Mouse (Mus musculus): ENCODE measurements around the gene Aatk.
A peak's percentile ranks its signal among the peaks of the same experiment; 100 is the strongest.

Gene Aatk

DNA sequence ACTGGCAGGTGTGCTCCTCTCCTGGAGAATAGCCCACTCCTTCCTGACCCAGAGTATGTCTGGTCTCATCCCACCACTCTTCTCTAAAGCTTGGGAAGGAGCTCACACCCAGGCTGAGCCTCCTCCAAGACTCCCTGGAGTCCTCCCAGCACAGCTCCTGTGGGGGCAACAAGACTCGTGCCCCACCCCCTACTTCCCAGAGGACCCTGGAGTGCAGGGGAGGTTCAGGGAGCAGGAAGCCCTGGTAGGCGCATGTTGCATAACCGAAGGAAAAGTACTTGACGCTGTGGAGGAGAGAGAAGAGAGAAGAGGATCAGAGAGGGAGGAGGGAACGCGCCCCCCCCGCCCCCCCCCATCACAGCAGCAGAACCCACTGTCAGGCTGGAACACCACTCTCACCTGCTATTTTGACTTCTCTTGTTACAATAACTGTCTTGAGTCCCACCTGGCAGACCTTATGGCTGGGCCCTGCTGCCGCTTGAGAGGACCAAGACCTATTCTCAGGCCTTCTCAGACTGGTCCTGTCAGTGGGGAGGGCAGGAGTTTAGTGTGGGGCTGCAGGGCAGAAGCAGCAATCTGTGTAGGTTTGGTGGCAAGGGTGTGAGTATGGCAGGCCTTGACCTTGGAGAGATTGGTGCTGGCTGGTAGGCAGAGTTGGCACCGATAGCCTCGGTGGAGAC, 56.2 kb downstream of the Aatk start:
- no peak for DNase-seq (ENCODE audit: low read depth, low spot score)

DNA sequence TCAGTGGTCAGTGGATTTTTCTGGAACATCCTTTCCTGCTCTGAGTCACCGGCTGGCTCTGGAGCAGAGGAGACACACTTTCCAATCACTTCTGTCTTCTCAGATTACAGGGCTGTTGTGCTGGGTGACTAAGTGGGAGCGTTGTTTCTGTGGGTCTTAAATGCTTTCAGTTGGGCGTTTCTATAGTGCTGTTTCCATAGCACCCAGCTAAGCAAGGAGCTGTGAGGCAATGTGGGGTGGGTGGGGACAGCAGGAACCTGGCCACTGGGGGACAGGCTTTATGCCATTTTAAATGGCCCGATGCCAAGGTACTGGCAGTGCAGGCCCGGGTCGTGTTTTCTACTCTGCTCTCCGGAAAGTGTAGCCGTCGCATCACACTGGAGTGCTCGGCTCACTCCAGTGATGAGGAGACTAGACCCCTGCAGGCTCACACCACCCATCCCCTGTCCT, 57.8 kb downstream of the Aatk start:
- DNase-seq (ENCODE audit: low read depth, low spot score) = peak; percentile 55

DNA sequence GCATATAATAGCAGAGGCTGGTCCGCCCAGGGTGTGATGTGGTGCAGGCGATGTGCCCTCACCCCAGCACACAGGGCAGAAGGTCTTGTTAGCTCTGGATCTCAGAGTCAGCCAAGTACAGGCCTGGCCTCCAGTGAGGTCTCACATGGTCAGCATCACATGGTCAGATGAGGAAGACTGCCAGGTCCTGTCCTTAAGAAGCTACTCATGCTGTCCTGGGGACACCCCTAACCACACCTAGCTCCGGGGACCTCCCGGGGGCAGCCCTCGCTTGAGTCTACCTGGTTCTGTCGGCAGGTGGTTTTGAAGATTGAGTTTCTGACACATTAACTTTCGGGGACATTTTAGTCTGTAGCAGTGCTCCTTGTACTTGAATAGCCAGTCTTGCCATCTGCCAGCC, 58.6 kb downstream of the Aatk start:
- peak; percentile 88 for DNase-seq (ENCODE audit: low read depth, low spot score)

DNA sequence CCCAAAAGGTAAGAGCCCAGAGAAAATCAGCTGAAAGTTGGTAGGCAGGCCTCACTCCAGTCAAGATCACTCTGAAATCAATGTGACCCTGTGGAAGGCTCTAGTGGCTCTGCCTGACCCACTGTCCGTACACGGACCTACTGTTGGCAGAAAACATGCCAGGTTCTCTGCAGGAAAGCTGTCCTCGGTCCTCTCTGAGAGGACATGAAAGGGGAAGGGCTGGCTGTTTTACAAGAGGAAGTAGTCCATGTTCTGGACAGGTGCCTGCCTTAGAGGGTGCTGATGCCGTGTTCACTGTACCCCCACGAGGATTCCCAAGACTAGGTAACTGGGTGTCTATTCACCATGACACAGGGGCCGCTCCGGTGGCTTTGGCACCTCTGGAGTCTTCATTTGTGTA, 59.1 kb downstream of the Aatk start:
- DNase-seq (ENCODE audit: low read depth, low spot score) = no peak

DNA sequence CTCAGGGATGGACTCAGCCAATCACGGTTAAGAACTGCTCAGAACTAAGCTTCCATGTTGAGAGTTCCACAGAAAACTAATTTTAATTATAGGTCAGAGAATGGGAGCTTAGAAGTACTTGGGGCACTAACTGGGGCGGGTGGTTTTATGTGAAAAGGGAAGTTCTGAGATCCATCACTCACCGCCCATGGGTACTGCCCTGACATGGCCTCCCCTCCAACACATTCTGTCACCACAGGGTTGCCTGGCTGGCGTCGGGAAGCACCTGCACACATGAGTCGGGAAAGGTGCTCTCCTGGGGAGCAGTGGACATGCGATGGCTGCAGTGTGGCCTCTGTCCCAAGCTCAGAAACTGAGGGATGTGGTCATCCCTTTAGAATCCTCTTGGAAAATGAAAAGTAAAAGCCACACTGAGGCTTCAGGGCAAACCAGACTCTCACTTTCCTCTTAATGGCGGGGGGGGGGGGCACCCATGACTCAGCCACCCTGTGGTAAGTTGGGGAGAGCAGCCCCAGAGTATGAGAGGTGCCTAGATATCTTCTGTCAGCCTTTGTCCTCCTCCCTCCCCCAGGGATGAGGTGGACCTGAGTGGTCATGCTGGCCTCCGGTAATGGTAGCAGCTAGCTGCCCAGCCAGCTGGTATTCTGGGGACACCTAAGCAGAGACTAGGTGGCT, 60.1 kb downstream of the Aatk start:
- DNase-seq (ENCODE audit: low read depth, low spot score) = no peak

DNA sequence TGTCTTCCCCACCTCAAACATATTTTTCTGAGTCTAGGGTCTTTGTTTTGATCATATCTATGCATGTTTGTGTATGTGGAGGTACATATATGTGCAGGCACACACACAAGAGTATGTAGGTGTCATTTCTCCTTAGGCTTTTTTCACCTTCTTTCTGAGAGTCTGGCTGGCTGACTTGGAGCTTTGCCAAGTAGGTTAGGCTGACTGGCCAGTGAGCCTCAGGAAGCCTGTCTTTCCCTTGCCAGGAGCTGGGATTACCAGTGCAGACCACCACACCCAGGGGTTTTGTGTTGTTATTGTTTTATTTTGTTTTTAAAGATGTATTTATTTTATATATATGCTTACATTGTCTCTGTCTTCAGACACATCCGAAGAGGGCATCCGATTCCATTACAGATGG, 63.8 kb downstream of the Aatk start:
- DNase-seq (ENCODE audit: low read depth, low spot score) = no peak

DNA sequence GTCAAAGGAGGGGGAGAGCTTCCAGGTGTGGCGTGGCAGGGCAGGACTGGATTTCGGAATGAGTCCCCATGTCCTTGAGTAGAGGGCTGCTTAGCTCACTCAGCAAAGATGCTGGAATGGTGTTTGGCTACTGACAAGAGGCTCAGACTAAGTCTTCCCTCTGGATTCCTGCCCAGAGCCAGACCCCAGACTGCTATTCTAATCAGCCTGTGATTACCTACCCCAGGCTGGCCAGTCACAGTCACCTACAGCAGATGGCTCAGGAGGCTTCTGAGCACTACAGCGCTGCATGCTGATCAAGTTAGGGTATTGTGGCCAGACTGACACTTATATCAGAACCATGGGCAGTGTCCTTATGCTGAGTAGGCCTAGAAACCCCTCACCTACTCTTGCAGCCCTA, 64.7 kb downstream of the Aatk start:
- DNase-seq (ENCODE audit: low read depth, low spot score) = no peak

DNA sequence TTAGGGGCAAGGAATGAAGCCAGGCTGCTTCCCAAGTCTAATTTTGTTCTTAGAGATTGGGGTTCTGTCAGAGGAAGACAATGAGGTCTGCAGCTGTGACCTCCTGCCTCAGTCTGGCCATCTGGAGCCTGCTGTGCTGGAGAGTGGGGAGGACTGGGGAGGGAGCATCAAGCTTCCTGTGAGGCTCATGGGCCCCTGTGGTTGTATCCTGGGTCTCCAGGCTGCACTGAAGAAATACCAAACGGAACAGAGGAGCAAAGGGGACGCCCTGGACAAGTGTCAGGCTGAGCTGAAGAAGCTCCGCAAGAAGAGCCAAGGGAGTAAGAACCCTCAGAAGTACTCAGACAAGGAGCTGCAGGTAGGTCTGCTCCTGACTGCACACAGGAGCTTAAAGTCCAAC, 65.2 kb downstream of the Aatk start:
- DNase-seq (ENCODE audit: low read depth, low spot score) = no peak

DNA sequence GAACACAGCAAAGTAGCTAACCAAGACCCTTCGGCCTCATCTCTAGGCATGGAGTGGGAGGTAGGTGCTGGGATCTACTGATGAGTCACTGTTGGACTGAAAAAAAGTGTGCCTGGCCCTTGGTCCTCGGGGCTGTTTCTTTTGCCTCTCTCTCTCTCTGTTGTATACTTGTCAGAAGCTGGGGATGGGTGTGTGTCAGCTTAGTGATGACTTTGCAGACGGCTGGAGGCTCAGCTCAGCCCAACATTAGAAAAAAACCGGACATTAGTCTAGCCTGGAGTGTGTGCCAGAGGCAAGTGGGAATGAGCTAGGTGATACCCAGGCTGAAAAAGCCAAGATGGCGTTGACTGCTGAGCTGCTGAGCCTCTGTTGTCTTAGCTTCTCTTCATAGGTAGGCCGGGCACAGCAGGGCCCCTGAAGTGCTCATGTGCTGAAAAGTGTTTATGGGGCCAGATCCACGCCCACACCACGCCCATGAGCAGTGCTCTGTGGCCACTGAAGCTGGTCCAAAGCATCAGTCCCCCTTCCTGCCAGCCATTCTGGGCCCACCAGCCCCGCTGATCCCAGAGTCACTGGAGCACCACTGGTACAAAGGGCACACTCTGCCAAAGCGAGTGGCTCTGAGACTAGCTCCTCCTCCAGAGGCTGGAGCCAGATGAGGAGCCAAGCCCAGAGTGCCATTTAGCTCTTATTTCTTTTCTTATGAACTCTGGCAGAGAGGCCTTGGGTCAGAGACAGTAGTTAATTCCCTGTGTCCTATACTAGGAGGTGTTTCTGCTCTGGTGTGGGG, 67.2 kb downstream of the Aatk start:
- DNase-seq (ENCODE audit: low read depth, low spot score) = no peak

DNA sequence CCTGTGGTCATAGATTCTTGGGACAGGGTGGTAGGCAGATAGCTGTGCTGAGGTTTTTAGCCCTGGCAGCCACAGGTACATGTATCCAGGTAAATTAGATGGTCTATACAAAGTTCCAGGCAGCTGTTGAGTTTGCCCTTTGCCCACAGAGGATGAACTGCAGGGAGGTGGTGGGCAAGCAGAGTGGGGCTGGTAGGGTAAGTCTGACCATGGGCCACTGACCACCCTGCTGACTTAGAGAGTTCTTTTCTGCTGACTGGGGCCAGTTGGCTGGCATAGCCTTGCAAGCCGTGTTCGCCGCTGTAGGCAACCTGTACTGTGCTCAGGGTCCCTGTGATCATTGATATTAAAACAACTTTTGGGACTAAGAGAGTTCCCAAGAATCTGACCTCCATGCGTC, 68.3 kb downstream of the Aatk start:
- DNase-seq (ENCODE audit: low read depth, low spot score) = no peak

DNA sequence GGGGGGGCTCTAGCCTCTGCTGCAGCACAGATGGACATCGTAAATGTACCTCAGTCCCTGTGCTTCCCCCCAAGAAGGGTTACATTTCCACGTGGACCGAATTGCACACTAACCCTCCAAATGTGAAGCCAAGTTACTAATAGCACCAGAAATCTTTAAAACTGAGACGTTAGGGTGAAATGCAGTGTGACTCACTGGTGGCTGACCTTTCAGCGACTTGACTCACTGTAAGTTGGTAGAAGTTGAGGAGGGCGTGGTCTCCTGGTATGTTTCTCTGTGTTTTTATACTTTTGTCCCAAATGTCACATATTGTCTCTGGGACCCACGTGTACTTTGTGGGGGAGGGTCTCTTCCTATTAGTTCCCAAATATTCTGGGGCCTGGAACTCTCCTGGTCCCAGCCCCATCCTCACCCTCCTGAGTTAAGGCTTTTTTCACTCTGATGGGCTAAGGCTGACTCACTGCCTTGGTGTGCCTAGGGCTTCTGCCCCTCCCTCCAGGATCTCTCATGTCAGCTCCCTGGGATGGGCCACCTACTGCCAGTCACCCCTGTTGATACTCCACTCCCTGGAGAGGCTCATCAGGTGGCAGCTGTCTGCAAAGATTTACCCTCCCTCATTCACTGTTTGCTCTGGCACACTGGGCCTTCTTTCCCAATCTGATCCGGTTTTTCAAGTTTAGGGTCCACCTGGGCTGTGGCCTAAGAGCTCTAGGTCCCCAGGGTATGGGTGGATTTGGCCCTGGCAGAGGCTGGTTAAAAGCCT, 71.0 kb downstream of the Aatk start:
- DNase-seq (ENCODE audit: low read depth, low spot score) = no peak

DNA sequence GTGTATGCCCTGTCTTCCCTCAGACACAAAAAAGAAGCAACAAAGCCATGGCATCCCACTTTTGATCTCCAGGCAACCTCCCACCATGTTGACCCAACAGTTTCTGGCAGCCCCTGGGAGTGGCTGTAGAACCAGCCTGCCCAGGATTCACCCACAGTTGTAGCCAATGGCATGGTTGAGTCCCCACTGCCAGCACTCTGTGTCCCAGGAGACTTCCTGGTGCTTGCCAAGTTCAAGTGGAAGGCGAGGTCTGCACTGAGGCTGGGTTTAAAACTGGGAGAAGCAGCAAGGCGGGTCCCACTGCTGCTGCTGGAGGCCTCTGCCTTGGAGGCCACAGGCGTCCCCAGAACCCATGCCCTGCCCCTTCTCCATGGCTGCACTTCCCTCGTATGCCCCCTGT, 73.2 kb downstream of the Aatk start:
- no peak for DNase-seq (ENCODE audit: low read depth, low spot score)

DNA sequence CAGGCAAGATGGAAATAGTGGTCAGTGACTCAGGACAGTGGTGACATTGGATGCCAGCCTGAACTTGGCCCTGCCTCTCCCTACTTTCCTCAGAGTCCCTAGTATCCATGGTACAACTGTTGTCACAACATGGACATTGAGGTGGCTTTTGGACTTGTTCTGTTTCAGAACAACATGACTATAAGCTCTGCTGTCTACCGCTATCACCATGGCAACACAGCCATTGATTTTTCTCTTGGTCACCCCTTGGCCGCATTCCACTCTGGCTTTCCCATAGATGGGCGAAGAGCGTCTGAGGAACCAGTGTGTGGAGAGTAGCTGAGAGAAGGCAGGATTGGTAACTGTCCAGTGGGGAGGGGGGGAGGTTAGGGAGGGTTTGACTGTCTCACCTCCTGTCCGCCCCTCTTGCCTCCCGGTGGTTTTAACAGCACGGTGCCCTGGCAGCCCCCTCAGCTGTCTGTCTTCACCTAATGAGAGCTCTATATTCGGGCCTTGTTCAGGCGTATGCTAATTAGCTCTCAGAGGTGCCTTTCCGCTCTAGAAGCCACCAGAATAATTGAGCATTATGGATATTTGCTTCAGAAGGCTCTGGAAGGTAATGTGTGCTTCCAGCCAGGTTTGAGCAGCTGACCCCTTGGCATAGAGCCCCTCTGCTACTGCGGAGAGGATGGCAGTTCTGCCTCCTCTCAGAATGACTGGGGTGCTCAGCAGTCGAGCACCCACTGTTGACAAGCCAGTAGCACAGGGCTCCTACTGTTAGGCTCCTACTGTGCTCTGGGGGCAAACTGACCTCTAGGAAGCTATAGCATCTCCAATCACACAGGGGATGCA, 76.7 kb downstream of the Aatk start:
- DNase-seq (ENCODE audit: low read depth, low spot score) = no peak

DNA sequence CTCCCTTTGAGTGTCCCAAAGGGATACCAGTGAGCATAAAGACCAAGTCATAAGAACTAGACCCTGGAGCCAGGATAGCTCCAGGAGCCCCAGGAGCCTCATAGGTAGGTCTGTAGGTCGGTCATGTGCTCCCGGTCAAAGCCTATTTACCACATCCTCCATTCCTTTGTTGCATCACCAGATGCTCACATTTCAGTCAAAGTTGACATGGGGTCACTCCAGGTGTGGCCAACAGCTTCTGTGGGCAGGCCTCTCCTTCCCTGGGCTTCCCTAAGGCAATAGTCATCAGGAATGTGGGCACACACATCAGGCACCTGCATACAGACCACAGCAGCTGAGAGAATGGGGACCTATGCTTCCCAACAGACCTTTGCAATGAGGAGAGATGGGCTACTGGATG, 79.1 kb downstream of the Aatk start:
- no peak for DNase-seq (ENCODE audit: low read depth, low spot score)

DNA sequence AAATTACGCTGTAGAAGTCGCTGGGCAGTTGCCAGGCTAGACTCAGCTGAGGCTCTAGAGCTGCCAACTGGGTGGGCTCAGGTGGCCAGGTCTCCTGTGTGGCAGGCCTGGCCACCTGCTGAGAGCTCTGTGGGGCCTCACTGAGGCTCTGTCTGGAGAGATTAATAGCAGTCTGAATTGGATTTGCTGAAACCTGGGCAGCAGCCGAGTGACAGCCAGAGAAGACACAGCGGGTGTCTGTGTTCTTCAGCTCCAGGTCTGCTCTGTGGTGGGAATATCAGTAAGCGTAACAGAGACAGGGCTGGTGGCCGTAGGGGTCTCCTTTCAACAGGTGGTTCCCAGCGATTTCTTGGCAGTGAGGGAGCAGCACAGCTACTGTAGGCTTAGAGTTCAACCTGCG, 79.6 kb downstream of the Aatk start:
- DNase-seq (ENCODE audit: low read depth, low spot score) = no peak

DNA sequence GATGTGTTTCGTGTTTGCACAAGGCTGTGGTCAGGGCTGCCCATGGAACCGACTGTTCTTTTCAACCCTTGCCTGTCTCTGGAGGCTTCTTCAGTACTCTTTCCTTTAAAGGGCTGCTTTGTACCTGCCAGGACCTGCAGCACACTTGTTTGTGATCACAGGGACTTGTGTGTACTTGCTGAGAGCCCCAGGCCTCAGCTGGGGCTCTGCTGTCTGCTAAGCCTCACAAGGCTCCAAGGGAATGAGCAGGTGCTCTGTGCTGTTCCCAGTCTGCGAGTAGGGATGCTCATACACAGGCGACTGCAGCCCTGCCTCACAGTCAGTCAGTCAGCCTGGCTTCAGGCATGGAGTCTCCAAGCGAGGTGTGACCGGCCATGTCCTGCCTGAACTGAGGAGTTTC, 80.7 kb downstream of the Aatk start:
- no peak for DNase-seq (ENCODE audit: low read depth, low spot score)

DNA sequence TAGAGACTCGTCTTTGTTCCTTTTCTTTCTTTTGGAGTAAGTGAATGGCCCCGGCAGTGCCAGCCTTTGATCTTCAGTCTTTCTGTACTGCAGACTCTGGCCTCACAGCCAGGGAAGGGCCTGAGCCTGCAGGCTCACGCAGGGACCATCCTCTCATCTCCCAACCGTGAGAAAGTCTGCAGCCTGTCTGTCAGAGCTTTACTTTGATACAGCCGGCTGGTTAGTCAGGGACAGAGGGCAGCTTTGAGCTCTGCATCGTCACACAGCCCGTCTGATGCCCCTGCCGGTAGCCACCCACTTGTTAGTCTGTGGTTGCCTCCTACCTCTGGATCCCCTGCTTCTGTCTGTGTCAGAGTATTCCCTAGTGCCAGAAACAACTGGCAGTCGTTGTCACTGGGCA, 81.9 kb downstream of the Aatk start:
- DNase-seq (ENCODE audit: low read depth, low spot score) = no peak

DNA sequence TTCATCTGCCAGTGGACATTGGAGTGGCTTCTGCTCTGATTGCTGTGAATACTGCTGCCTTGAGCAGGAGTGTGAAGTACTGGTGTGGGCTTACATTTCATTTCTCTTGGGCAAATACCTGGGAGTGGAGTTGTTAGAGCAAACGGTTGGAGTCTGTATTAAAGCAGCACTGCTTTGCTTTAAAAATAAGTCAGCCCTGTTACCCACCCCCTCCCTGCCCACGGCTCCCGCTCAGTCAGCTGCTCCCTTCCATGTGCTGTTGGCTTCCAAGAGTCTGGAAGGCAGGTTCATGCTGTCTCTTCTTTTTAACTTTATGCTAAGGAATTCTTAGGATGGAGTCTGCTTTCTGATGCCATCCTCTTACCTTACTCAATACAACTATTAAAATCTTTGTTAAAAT, 85.5 kb downstream of the Aatk start:
- DNase-seq (ENCODE audit: low read depth, low spot score) = no peak

DNA sequence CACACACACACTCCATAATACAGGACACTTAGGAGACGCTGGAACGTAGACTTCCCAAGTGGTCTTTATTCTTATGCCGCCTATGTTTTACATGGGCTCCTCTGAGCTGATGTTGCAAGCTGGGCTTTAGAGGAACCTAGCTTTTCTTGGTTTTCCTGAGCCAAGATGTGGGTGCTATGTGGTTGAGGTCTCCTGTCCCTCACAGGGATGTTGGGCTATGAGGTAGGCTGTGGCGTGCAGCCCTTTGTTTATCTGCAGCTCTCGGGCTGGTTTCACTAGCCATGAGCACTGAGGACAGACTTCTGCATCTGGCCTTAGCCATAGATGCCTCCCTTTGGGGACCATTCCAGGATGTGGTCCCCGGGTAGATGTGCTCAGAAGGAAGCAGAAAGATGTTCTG, 86.3 kb downstream of the Aatk start:
- no peak for DNase-seq (ENCODE audit: low read depth, low spot score)

DNA sequence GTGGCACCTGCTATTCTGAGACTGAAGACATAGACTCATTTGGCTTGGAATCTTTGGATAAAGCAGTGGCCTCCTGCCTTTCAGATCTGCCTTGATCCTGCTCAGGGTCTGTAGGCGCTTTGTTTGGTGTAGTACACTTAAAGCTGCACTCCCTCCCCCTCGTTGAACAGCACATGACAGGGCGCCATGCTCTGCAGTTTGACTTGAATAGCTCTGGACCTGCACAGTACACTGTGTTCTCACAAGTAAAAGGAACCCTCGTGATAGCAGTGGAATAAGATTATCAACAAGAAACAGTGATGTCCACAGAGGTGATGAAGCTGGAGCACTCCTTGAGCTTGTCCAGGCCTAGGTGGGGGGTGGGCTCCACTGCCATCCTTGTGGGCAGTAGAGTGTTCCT, 87.3 kb downstream of the Aatk start:
- DNase-seq (ENCODE audit: low read depth, low spot score) = no peak

DNA sequence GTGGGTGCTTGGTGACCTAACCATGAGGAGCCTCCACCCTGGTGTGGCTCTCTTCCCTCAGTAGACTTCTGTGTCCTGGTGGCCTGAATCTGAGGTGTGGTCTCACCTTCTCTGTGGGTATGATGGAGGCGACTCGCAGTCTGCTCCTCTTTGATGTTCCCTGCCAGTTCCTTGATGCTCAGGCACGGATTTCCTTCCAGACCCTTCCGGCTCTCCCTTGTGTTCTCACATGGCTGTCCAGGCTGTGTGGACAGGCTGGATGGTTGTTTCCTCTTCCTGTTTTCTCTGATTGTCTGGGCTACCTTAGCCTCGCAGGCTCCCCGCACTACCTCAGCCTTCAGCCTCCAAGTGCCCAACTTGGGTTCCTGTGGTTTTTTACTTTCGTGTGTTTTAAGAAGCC, 88.1 kb downstream of the Aatk start:
- no peak for DNase-seq (ENCODE audit: low read depth, low spot score)
